ENCODE assay signal across 8 mouse cellular contexts in the genomic region with DNA sequence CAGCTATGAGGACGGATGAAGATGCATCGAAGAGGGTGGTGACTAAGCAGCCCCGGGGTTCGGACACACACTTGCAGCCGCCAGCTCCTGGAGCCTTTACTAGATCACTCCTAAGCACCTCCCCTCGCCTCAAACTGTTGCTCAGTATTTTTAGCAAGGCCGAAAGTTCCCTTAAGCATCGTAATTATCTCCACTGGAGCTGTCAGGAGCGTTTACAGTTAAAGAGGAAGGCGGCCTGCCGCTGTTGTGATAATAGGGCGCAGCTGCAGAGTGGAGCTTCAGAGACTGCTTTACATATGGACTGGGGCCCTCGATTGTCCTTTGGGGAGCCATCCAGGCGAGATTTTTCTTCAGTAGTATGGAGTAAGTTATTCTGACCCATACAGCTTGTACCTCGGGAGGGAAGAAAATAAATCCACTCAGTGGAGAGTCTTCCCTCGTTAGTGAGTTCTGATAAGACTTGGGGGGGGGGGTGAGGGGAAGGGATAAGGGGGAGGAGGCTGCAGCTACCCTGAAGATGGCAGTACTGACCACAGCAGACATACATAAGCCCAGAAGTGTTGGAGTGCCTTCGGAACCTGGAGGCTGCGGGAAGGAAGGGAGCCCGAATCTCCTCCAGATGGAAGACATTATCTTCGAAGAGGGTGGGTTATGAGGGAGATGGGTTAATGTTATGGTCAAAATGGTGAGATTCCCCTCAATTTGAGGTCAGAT.
A peak's percentile ranks its signal among the peaks of the same experiment; 100 is the strongest.
DNase-seq lines count a peak whose midpoint lies in the region; ATAC-seq lines count a peak whose summit lies in the region.

No protein-coding gene starts in this region.

- DNase-seq in heart, adult 9 months (ENCODE audit: low spot score in 2 of 2), result no peak
- peak; percentile 25 for DNase-seq in Muller cell, postnatal 12 days (ENCODE audit: inconsistent ontology term)
- no peak for DNase-seq in MN1 (ENCODE audit: low spot score)
- no peak for DNase-seq in cerebellum, adult 11-12 months
- no peak for DNase-seq in adrenal gland, adult 2 months

- no peak overlapping the region for H3K4me3 ChIP-seq in heart, embryonic 16.5 days (ENCODE audit: low read length)
- H3K4me3 ChIP-seq in forebrain, embryonic 12.5 days (replicated peaks), result no peak overlapping the region
- no peak overlapping the region for H3K4me3 ChIP-seq in midbrain, embryonic 12.5 days

- no peaks in the 10 kb centered on the region for H3K4me1 ChIP-seq in heart, embryonic 16.5 days (ENCODE audit: control insufficient read depth, insufficient read depth, low read length)
- H3K4me1 ChIP-seq in forebrain, embryonic 12.5 days, result peaks cover 24% of the 10 kb centered on the region
- 0 out of 2 replicates have a peak, but pooled peaks cover 6% of the 10 kb centered on the region for H3K4me1 ChIP-seq in midbrain, embryonic 12.5 days

- no peak overlapping the region for H3K9ac ChIP-seq in heart, embryonic 16.5 days (ENCODE audit: low read length)
- H3K9ac ChIP-seq in forebrain, embryonic 12.5 days, result no peak overlapping the region
- H3K9ac ChIP-seq in midbrain, embryonic 12.5 days (replicated peaks), result no peak overlapping the region

- no peaks in the 10 kb centered on the region for H3K9me3 ChIP-seq in heart, embryonic 16.5 days (replicated peaks; ENCODE audit: control insufficient read depth, low read length)
- H3K9me3 ChIP-seq in forebrain, embryonic 12.5 days, result no peaks in the 10 kb centered on the region
- no peaks in the 10 kb centered on the region for H3K9me3 ChIP-seq in midbrain, embryonic 12.5 days

- no peak for ATAC-seq in heart, embryonic 16.5 days (replicated peaks; ENCODE audit: extremely low read depth, insufficient read depth, low FRiP score)
- ATAC-seq in forebrain, embryonic 12.5 days (ENCODE audit: low FRiP score), result peak; percentile 44; the same call in 1 of the 2 replicates
- peak; percentile 62 for ATAC-seq in midbrain, embryonic 12.5 days (ENCODE audit: low FRiP score, low read depth)

- no peaks in the 10 kb centered on the region for H3K27me3 ChIP-seq in heart, embryonic 16.5 days (ENCODE audit: control insufficient read depth, insufficient read depth, low read length)
- H3K27me3 ChIP-seq in forebrain, embryonic 12.5 days, result no peaks in the 10 kb centered on the region
- H3K27me3 ChIP-seq in midbrain, embryonic 12.5 days, result no peaks in the 10 kb centered on the region

- peak overlapping the region; percentile 29 for H3K4me2 ChIP-seq in heart, embryonic 16.5 days (ENCODE audit: low read depth, low read length)
- H3K4me2 ChIP-seq in forebrain, embryonic 12.5 days, result peak overlapping the region; percentile 26; the same call in 1 of the 2 replicates
- H3K4me2 ChIP-seq in midbrain, embryonic 12.5 days (replicated peaks), result no peak overlapping the region

- 18% methylated on average over 20 of the region's 20 CpGs for WGBS in heart, embryonic 16.5 days
- WGBS in forebrain, embryonic 12.5 days, result 34% methylated on average over 20 of the region's 20 CpGs
- WGBS in midbrain, embryonic 12.5 days, result 39% methylated on average over 20 of the region's 20 CpGs

- no peak overlapping the region for H3K27ac ChIP-seq in heart, embryonic 16.5 days (ENCODE audit: low read length)
- no peak overlapping the region for H3K27ac ChIP-seq in forebrain, embryonic 12.5 days
- H3K27ac ChIP-seq in midbrain, embryonic 12.5 days (replicated peaks), result no peak overlapping the region

- no peaks in the 10 kb centered on the region for H3K36me3 ChIP-seq in heart, embryonic 16.5 days (ENCODE audit: control insufficient read depth, insufficient read depth)
- H3K36me3 ChIP-seq in forebrain, embryonic 12.5 days (replicated peaks), result no peaks in the 10 kb centered on the region
- no peaks in the 10 kb centered on the region for H3K36me3 ChIP-seq in midbrain, embryonic 12.5 days
